Mouse (Mus musculus) ES-E14 (cell line): Measurements from ENCODE around the gene BC017158.
"Not testable (repeated sequence)": the region's sequence is repeated elsewhere in the genome, so short reads cannot be mapped to it uniquely, and the experiment has no call there.

Experiments
- CHD2 ChIP-seq: IDR thresholded peaks from 2 replicates; pipeline ENCODE4 v1.6.1; 2014; ENCODE audit warnings: mild to moderate bottlenecking, low read depth, low read length, inconsistent platforms
- HCFC1 ChIP-seq: IDR thresholded peaks from 2 replicates; pipeline ENCODE4 v1.6.1; 2012; ENCODE audit warnings: low read length, inconsistent platforms, borderline replicate concordance; ENCODE audit not compliant: insufficient read depth
- MAFK ChIP-seq: IDR thresholded peaks from 2 replicates; pipeline ENCODE4 v1.6.1; 2014; ENCODE audit warnings: mild to moderate bottlenecking, low read depth, low read length, inconsistent platforms; ENCODE audit not compliant: insufficient read depth
- ZNF384 ChIP-seq: IDR thresholded peaks from 2 replicates; pipeline ENCODE4 v1.6.1; 2012; ENCODE audit warnings: low read depth, low read length, inconsistent platforms

GRCm38 (mm10) chr7:128340321-128340720, 42.4 kb upstream of the BC017158 start:
- TF ChIP-seq MAFK, HCFC1, ZNF384, CHD2: not testable (repeated sequence)
